Mouse (Mus musculus): Measurements from ENCODE around the gene Rpl35a.
A peak's percentile ranks its signal among the peaks of the same experiment; 100 is the strongest.
"Not testable (repeated sequence)": the region's sequence is repeated elsewhere in the genome, so short reads cannot be mapped to it uniquely, and the experiment has no call there.

The Rpl35a gene

DNA sequence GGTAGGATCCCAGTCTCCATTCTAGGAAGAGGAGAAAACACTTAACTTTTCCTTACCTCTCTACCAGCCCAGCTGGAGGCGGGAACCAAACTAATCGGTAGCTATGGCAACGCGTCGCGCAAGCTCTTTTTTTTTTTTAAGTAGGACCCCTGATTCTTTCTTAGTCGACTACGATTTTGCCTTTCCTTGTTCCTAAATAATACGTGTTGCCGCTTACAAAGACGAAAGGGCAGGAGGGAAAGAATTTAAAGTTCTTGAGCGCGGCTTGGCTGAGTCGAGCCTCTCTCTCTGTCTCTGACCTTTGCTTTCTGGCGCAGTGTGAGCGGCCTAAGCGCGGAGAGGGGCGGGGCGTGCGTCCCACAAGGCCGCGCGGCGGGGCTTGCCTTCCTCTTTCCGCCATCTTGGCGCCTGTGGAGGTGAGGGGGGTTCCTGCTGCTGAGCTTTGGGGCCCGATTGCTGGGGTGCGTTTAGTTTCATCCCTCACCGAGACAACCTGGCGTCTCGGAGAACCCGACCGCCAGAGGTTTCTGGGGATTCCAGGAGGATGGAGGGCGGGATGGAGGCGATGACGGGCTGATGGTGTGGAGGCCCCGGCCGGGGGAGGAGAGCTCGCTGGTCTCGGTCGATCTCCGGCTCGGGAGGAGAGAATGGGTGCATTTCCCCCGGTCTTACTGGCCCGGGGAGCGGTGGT is at the start of gene Rpl35a, which contains the start of gene Iqcg:
Rpl35a (plus strand) TSS at position 359 of the 691 bp plus-strand sequence.
Iqcg (minus strand) TSS at position 124 of the 691 bp plus-strand sequence.
- peak; percentile 88 for DNase-seq

DNA sequence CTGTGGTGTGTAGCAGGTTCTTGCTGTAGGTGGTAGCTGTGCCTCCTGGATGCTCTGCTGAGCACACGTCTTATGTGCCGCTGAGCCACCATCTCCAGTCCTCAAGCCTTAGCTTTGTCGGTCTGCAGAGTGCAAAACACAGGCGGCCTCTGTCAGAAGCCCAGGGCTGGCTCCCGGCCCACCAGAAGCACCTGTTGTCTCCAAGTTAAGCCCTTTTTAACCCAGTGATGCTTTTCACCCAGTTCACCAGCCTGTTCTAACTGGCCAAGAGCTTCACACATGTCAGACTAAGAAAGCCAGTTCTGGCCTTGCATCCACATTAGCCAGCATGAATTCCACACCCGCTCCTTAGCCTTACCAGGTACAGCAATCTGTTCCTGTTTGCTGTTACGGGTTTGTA is 49.4 kb upstream of the Rpl35a start:
- DNase-seq: no peak

DNA sequence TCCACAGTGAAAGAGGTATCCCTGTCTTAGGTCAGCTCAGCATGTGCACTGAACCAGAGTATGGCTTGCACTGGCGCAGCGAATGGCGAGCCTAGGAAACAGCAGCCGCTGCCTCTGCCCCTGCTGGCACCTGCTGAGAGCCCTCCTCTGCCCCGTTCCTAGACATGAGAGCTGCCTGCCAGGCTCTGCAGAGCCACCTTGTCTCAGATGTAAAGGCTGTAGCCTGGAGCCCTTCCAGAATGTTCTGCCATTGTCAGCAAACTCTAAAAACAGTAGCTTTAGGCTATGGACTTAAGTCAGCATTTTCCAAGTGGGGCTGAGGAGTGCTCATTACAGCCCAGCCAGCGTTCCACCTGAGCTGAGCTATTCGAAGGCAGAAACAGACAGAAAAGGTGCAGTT is 48.8 kb upstream of the Rpl35a start:
- DNase-seq: no peak

DNA sequence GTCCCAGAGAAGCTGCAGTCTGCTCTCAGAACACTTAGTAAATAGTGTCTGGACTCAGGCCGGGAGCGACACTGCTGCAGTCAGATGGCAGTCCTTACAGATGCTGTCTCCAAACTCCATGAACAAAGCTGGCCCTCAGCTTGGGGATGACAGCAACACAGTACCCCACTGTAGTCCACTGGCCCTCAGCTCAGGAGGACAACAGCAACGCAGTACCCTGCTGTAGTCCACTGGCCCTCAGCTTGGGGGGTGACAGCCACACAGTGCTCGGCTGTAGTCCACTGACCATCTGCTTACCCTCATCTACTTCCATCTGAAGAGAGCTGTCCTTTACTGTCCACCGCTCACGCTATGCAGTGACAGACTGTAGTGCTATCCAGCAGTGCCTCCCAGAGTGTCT is 46.1 kb upstream of the Rpl35a start:
- DNase-seq: no peak

DNA sequence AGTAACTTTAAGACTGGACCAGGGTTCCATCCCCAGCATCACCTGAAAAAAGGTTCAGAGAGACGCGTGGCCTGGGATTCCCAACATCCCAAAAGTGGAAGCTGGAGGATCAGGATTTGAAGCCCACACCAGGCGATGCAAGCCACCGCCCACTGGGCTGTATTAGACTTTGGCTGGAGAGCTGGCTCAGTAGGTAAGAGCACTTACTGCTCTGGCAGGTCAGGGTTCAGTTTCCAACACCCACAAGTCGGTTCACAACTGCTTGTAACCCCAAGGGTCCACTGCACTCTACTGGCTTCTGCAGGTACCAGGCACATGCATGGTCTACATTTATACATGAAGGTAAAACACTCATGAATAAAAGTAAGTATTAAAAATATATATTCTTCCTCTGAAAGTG is 42.5 kb upstream of the Rpl35a start:
- no peak for DNase-seq

DNA sequence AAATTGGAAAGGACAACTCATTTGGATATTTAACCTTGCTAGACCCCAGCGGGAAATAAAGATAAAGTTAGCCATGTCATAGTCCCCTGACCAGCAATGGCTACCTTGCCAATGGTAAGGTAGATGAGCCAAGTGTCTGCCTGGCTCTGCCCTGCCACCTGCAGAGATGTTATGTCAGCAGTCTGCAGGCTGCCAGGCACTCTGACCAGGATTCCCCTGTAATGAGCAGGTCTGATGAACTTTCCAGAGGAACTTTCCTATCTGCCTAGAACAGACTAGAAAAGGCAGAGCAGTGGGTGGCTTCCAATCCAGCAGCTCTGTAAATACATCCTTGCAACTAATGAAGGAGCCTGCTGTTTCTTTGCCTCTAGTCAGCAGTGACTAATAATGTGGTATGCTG is 41.3 kb upstream of the Rpl35a start:
- DNase-seq: no peak

DNA sequence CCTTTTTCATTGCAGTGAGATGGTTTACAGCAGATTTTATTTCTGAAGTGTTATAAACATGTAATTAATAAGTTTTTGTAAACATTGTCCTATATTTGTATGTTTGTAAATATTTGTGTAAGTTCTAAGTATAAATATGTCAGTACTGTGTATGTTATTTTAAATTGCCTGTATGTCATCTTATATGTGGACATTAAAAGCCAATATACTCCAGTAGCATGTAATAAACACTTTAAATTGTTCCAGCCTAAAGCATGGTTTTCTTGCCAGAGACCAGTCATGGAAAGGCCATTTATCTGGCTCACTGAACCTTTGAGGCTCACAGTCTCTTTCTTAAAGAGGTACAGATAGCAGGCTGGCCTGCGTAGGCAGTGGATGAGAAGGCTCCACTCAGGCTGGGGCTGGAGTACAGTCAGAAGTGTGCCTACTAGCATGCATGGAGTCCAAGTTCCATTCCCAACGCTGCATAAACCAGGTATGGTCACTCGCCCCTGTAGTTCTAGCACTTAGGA is 40.8 kb upstream of the Rpl35a start:
- no peak for DNase-seq

DNA sequence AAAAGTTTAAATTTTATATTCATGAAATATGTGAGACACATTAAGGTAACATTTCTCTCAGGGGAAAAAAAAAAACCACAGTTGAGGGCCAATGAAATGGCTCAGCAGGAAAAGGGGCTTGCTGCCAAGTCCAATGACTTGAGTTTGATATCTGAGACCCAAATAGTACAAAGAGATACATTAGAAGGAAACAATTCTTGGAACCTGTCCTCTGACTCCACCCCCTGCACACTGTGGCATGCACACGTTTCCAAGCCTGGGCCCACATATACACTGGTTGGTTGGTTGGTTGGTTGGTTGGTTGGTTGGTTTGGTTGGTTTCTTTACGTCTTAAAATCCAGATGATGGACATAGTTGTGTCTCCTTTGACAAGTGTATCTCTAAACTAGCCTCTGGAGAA is 40.3 kb upstream of the Rpl35a start:
- DNase-seq: no peak

DNA sequence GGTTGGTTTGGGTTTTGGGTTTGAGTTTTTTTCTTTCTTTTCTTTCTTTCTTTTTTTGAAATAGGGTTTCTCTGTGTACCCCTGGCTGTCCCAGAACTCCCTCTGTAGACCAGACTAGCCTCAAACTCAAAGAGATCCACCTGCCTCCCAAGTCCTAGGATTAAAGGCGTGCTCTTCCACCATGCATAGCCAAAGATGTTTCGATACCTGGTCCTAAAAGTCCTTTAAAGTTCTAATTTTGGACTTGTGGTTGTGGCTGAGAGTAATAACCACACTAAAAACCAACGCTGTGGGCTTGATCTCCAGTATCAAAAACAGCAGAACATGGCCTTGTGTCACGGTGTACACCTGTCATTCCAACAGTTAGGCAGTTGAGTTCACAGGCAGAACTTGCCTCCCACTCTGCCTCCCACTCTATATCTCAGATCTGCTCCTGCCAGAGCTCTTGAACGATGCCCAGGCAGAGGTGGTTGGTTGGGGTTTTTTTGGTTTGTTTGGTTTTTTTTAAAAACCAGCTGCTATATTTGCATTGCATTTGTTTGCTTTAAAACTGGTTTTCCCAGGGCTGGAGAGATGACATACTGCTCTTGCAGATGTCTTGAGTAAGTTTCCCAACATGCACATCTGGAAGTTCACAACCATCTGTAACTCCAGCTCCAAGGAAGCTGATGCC is 38.4 kb upstream of the Rpl35a start:
- peak; percentile 34 for DNase-seq

DNA sequence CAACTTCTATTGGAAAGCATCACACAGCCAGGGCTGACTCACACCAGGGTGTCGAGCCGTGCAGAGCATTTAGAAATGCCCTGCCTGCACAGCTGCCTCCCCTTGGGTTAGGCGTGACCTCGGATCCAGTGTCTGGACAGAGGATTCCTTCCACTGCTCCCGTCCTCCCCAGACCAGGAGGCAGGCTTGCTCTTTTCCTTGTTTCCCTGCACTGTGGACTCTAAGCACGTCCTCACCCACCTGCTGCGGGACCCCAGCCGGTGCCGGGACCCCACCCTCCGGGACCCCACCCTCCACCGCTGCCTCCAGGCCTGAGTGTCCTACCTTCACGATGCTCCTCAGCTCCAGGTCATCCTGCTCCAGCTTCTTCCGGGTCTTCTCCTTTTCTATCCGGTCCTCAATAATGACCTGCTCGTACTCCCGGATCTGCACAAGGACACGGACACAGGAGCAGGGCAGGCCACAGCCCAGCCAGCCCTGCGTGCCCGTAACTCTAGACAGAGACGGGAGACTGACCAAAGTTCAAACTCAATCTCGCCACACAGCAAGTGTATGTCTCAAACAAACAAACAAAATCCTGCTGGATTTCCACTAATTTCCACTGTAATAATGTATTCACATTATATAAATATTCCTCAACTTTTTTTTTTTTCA is 37.0 kb upstream of the Rpl35a start:
- DNase-seq: no peak

DNA sequence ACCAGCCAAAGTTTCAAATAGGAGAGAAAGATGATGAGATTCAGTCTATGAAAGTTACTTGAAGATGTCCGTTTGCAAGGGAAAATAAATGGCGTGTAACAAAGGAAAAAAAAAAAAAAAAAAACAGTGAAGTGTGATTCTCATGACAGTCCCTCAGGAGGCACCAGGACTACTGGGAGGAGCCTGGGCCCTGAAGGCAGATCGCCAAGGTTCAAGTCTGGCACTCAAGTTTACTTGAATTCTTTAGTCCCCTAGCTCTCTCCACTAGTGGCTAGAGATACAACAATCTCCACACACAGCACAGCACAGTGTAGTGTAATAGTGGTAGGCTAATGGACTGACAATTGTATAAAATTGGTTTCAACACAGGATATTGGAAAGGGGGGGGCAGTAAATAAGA is 34.9 kb upstream of the Rpl35a start:
- no peak for DNase-seq

DNA sequence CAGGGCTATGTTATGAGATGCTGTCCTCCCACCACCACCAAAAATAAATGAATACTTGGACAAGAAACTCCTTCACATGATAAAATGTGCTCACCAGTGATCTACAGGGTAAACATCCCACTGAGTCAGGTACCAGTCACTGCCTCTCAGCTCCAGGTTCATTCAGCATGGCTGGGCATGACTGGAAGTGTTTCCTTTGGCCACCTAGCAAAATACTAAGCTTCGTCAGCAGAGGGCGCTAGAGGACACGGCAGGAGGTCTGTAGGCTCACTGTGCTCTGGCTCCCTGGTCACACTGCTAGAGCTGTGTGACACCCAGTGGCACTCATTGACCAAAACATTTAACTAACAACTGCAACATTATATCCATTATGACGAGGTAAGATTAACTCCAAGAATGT is 32.5 kb upstream of the Rpl35a start:
- peak; percentile 75 for DNase-seq

DNA sequence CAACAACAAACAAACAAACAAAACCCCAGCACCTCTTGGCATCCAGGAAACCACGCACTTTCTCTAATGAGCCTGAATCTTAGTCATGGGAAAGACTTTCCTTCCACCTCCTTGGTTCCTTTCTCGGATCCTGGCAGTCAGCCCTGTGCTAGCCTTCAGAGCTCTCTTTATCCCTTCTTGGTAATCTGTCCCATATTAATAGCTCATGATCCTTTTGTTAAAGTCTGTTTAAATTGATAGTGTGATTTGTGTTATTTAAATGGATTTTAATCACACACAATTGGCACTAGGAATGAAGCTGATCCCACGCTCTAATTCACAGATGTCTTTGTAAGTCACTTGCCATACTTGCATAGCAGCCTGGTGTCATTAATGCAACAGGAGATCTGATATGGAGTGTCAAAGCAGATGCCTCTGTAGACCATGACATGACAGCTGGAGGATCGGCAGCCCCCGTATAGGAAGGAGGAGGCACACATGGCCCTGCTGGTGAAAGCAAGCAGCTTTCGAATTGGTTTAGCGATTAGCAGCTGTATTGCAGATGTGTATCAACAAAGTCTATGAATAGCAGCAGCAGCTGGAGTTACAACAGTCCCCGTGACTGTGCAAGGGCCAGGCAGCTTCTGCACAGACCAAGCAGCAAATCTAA is 31.7 kb upstream of the Rpl35a start:
- no peak for DNase-seq

DNA sequence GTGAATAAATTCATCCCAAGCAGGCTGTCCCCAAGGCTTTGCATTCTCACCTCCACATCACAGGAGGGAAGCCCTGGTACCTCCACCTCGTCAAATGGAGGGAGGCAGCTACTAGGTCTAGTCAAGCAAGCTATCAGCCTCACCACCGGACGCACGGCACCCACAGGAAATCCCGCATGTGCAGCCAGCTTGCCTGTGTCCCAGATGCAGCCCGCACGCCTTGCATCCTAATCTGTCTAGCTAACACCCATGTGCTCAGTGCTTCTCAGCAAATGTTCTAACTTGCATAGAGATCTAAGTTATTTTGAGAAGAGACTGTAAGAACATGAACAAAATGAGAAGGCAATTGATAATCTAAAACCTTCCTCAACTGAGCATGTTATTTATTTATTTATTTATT is 29.9 kb upstream of the Rpl35a start:
- DNase-seq: peak; percentile 26

DNA sequence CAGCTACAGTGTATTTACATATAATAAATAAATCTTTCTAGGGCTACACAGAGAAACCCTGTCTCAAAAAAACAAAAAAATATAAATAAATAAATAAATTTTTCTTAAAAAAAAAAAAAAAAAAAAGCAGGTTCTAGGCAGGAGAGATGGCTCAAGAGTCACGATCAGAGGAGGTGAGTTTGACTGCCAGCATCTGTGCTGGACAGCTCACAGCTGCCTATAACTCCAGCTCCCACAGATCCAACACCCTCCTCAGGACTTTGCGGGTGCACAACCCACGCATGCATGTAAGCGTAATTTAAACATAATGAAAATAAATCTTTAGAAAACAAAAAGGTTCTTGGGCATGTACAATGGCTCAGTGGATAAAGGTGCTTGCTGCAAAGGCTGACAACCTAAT is 20.2 kb upstream of the Rpl35a start:
- DNase-seq: no peak

DNA sequence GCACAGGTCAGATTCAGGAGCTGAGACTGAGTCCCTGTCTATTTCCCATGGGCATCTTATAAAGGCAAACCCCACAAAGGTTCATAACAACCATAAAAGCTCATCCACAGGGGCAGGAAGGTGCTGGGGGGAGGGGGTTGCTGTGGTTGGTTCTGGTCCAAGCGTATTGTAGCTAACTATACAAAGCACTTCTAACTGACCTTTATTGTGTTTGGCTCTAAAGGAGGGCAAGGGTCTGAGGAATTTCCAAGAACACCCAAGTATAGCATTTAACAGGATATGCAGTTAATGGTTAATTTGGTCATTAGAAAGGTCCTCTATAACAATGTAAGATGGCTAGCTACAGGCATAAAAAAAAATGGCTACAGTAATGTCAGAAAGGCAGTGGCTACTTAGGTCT is 13.6 kb upstream of the Rpl35a start:
- DNase-seq: no peak

DNA sequence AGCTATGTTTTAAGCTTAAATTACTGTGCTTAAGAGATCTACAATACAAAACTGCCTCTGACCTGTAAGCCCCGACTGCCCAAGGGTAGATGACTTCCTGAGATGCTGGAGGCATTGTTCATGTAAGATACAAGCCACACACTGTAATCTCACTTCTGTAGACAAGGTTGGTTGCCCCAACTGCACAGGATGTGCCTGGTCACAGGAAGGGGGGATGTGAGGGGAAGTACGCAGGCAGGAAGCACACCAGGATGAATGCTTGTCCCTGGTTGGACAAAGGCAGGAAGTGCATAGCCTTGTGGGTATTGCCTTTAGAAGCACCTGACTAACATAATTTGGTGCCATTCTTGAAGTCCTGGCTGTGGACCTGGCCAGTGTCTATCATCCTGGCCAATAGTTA is 13.0 kb upstream of the Rpl35a start:
- no peak for DNase-seq

DNA sequence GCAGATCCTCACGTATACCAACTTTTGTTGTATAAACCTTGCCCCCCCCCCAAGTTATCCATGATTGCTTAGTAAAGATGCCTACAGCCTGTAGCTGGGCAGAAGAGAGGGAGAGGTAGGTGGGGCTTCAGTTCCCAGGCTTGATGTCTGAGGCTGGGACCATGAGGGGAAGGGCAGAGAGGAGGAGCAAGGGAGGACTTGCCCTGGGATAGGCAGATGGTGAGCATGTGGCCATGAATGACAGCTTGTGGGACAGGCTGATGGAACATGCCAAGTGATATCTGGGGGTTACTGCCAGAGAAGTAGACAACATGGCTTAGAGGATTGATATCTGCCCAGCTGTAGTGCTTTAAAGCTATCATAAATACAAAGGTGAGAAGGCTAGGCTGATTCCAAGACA is 8.2 kb upstream of the Rpl35a start:
- DNase-seq: no peak

DNA sequence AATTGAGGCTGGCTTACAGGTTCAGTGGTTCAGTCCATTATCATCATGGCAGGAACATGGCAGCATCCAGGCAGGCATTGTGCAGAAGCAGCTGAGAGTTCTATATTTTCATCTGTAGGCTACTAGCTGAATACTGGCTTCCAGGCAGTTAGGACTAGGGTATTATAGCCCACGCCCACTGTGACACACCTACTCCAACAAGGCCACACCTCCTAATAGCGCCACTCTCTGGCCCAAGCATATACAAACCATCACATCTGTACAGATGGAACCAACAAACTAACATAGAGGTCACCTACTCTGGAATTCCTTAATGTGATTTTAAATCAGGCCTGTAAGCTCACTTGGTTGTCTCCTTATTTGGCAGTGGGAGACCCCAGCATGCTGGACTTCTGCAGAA is 7.6 kb upstream of the Rpl35a start:
- DNase-seq: no peak

DNA sequence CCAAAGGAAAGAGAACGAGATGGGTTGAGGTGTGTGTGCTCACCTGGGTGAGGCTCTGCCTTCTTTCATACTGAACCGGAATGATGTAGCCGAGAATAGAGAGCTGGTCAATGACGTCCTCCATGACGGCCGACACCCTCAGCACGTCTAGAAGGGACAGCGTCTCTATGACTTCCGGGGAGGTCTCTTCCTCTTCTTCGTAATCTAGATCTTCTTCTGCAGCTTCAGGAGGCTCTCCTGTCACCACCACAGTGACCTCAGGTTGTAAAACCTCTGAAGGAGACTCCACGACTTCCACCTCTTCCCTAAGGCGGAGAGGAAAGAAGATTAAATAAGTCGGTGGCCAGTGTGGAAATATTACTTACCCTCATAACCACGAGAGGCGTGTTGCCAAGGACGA is 6.4 kb upstream of the Rpl35a start:
- DNase-seq: no peak

DNA sequence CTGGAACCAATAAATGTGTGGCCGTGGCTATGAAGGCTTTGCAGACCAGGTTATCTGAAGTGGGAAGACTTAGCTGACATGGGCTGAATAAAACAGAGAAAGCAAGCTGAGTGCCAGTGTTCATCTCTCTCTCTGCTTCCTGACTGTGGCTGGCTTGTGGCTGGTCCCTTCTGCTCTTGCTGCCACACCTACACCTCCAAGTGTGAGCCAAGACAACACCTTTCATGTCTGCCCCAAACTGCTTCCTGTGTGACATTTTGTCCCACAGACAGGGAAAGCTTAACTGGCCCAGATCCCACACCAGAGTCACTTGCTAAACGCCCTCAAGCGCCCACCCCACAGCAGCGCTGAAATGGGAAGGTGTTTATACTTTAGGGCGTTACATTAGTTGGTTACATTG is 3.1 kb upstream of the Rpl35a start:
- DNase-seq: no peak

DNA sequence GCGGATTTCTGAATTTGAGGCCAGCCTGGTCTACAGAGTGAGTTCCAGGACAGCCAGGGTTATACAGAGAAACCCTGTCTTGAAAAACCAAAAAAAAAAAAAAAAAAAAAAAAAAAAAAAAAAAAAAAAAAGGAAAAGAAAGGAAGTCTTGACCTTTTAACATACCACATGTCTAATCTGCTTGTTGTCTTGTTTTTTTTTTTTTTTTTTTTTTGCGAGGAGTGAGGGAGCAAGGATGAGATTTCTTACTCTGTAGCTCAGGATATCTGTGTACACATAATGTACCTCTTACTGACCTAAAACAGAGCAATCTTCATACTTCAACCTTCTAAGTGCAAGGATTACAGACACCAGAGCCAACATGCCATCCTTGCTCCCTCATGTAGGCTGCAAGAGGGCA is 1.3 kb upstream of the Rpl35a start:
- DNase-seq: not testable (repeated sequence)

DNA sequence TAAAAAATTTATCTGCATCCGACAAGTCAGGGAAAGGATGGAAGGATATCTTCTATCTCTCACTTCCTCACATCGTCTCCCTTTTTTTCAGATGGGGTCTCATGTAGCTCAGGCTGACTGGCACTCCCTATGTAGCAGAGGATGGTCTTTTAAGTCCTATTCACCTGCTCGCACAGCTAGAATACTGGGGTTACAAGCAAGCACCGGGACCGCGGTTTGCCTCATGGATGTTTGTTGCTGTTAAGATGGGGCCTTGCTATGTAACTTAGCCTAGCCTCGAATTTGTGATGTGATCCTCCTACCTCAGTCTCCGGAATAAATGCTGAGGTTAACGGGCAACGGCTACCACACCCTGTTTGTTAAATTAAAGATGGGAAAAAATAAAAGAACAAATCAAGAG is 598 bp upstream of the Rpl35a start:
- DNase-seq: no peak

DNA sequence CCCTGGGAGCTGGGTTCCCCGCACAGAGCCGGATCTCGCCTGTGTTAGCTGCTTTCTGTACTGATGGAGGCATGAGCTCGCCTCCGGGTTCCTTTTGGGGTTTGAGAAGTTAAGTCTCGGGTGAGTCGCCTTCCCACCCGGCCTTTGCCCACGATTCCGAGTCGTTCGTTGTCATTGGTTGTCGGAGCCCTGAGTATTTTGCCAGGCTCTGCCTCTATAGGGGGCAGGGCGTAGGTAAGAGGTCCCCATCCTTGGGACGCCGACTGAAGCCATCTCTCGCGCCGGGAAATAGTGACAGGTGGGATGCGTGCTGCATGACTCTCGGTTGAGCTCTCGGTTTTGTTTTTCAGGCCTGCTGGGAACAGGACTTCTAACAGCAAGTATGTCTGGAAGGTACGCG is 533 bp downstream of the Rpl35a start:
- no peak for DNase-seq

All from right cerebral cortex, adult 18-20 months (tissue).